Comparison of ENCODE assay signal across 8 mouse cellular contexts in genomic region chr9:65629767-65630630, GRCm38 (mm10). TPM values are rescaled to one million over a fixed set of nuclear protein-coding genes. Genes with fewer than 3 reads are reported as not detected.
DNase-seq lines count a peak whose midpoint lies in the region; ATAC-seq lines count a peak whose summit lies in the region.

No protein-coding gene starts in this region.

- H3K4me2 ChIP-seq in hindbrain, embryonic 16.5 days (ENCODE audit: low read length), result peak overlapping the region; percentile 97
- H3K4me2 ChIP-seq in liver, embryonic 12.5 days, result peak overlapping the region; percentile 86

- H3K4me3 ChIP-seq in hindbrain, embryonic 16.5 days (ENCODE audit: low read length), result peak overlapping the region; percentile 69
- H3K4me3 ChIP-seq in liver, embryonic 12.5 days, result peak overlapping the region; percentile 64

- peak; percentile 91 for ATAC-seq in hindbrain, embryonic 16.5 days
- ATAC-seq in liver, embryonic 12.5 days, result peak; percentile 78
- ATAC-seq in activated CD4-positive, CD25-positive, alpha-beta regulatory T cell, adult 4 months, result no peak

- no peaks in the 10 kb centered on the region for H3K9me3 ChIP-seq in hindbrain, embryonic 16.5 days (ENCODE audit: control insufficient read depth, low read length)
- no peaks in the 10 kb centered on the region for H3K9me3 ChIP-seq in liver, embryonic 12.5 days (replicated peaks)

- DNase-seq in CD8-positive naive resting alpha-beta T cell, adult 2 months (ENCODE audit: low read depth in 2 of 2, low spot score in 2 of 2), result peak; percentile 18
- DNase-seq in adrenal gland, postnatal 10 days, result peak; percentile 86
- DNase-seq in gastrocnemius, adult 8-10 months (ENCODE audit: low spot score in 2 of 2), result peak; percentile 10 to 13
- peak; percentile 53 for DNase-seq in naive thymus-derived CD4-positive, alpha-beta T cell, adult 2 months (ENCODE audit: low read depth)
- peak; percentile 71 for DNase-seq in thymus, postnatal 14 days

- H3K4me1 ChIP-seq in hindbrain, embryonic 16.5 days (ENCODE audit: control insufficient read depth, insufficient read depth, low read depth, low read length), result peaks cover 13% of the 10 kb centered on the region
- peaks cover 29% of the 10 kb centered on the region for H3K4me1 ChIP-seq in liver, embryonic 12.5 days

- WGBS in hindbrain, embryonic 16.5 days, result 2% methylated on average over 45 of the region's 83 CpGs
- WGBS in liver, embryonic 12.5 days (ENCODE audit: insufficient replicate concordance), result 1% methylated on average over 43 of the region's 83 CpGs

- no peaks in the 10 kb centered on the region for H3K36me3 ChIP-seq in hindbrain, embryonic 16.5 days (ENCODE audit: control insufficient read depth, insufficient read depth, low read length)
- H3K36me3 ChIP-seq in liver, embryonic 12.5 days, result no peaks in the 10 kb centered on the region

- peak overlapping the region; percentile 67 for H3K9ac ChIP-seq in hindbrain, embryonic 16.5 days (ENCODE audit: low read depth, low read length)
- H3K9ac ChIP-seq in liver, embryonic 12.5 days, result peak overlapping the region; percentile 67

- H3K27me3 ChIP-seq in hindbrain, embryonic 16.5 days (replicated peaks; ENCODE audit: control insufficient read depth, insufficient read depth, low read length), result peaks cover 18% of the 10 kb centered on the region
- peaks cover 84% of the 10 kb centered on the region for H3K27me3 ChIP-seq in liver, embryonic 12.5 days (replicated peaks)

- H3K27ac ChIP-seq in hindbrain, embryonic 16.5 days (ENCODE audit: low read depth, low read length), result peak overlapping the region; percentile 5; the same call in 1 of the 2 replicates
- H3K27ac ChIP-seq in liver, embryonic 12.5 days, result 0 out of 2 replicates have a peak overlapping the region, but pooled peaks have one; percentile 60

RNA-seq across cellular contexts. Expression of gene Rbpms2, which starts 0.6 kb away (rescaled TPM):
- 10 to 100 TPM; 49.7 to 61.5 TPM for total RNA-seq in adrenal gland, postnatal 10 days (2021)
- total RNA-seq in gastrocnemius, adult 8-10 months (2022), result 1 to 10 TPM in 3 of 4 experiments, under 1 TPM in 1; 0.97 to 2.0 (median 1.6) TPM
- polyA plus RNA-seq in hindbrain, embryonic 16.5 days (2015; fragmentation: Nextera tagmentation; extraction: Ambion mirVana), result 4.6 and 4.7 TPM in 2 replicates
- polyA plus RNA-seq in liver, embryonic 12.5 days (2016; fragmentation: Nextera tagmentation; extraction: Ambion mirVana), result 19.2 and 19.3 TPM in 2 replicates
- polyA plus RNA-seq in activated CD4-positive, CD25-positive, alpha-beta regulatory T cell, adult 4 months (2017; shearing (Covaris generic)), result 1 to 10 TPM in 1 of 2 experiments, under 1 TPM in 1; 0.65 to 1.1 TPM

RNA-seq across cellular contexts. Expression of gene Oaz2, which starts 37.8 kb away (rescaled TPM):
- 100 to 1,000 TPM; 148 to 194 TPM for total RNA-seq in adrenal gland, postnatal 10 days (2021)
- total RNA-seq in gastrocnemius, adult 8-10 months (2022), result 100 to 1,000 TPM; 192 to 246 (median 237) TPM
- polyA plus RNA-seq in hindbrain, embryonic 16.5 days (2015; fragmentation: Nextera tagmentation; extraction: Ambion mirVana), result 419 and 449 TPM in 2 replicates
- 70.3 and 71.0 TPM in 2 replicates for polyA plus RNA-seq in liver, embryonic 12.5 days (2016; fragmentation: Nextera tagmentation; extraction: Ambion mirVana)
- polyA plus RNA-seq in activated CD4-positive, CD25-positive, alpha-beta regulatory T cell, adult 4 months (2017; shearing (Covaris generic)), result 10 to 100 TPM; 32.3 to 36.5 TPM

RNA-seq across cellular contexts. Expression of gene Pif1, which starts 43.0 kb away (rescaled TPM):
- total RNA-seq in adrenal gland, postnatal 10 days (2021), result 1 to 10 TPM; 2.0 to 3.3 TPM
- total RNA-seq in gastrocnemius, adult 8-10 months (2022), result not detected
- polyA plus RNA-seq in hindbrain, embryonic 16.5 days (2015; fragmentation: Nextera tagmentation; extraction: Ambion mirVana), result 3.2 and 4.3 TPM in 2 replicates
- 16.1 and 17.4 TPM in 2 replicates for polyA plus RNA-seq in liver, embryonic 12.5 days (2016; fragmentation: Nextera tagmentation; extraction: Ambion mirVana)
- polyA plus RNA-seq in activated CD4-positive, CD25-positive, alpha-beta regulatory T cell, adult 4 months (2017; shearing (Covaris generic)), result 1 to 10 TPM; 2.4 to 2.6 TPM

RNA-seq across cellular contexts. Expression of gene Plekho2, which starts 50.2 kb away (rescaled TPM):
- total RNA-seq in adrenal gland, postnatal 10 days (2021), result 10 to 100 TPM; 32.5 to 37.8 TPM
- 1 to 10 TPM; 2.7 to 4.0 (median 3.0) TPM for total RNA-seq in gastrocnemius, adult 8-10 months (2022)
- 7.1 and 8.0 TPM in 2 replicates for polyA plus RNA-seq in hindbrain, embryonic 16.5 days (2015; fragmentation: Nextera tagmentation; extraction: Ambion mirVana)
- polyA plus RNA-seq in liver, embryonic 12.5 days (2016; fragmentation: Nextera tagmentation; extraction: Ambion mirVana), result 37.2 and 39.1 TPM in 2 replicates
- 10 to 100 TPM; 48.8 to 64.6 TPM for polyA plus RNA-seq in activated CD4-positive, CD25-positive, alpha-beta regulatory T cell, adult 4 months (2017; shearing (Covaris generic))

Comparison
In these comparisons a context has a peak if more than half of its experiments do, and no peak if none do; other contexts are left out.
1. DNase-seq: peak in every context shown above with its lines; median percentile 86 in adrenal gland, postnatal 10 days; 71 in thymus, postnatal 14 days; 53 in naive thymus-derived CD4-positive, alpha-beta T cell, adult 2 months; 18 in CD8-positive naive resting alpha-beta T cell, adult 2 months; 12 in gastrocnemius, adult 8-10 months.